Mouse (Mus musculus) intestine, embryonic 16.5 days (tissue): ENCODE results near the gene Fkbp4. TPM values are rescaled to one million over a fixed set of nuclear protein-coding genes. Genes with fewer than 3 reads are reported as not detected.
"Not testable (repeated sequence)": the region's sequence is repeated elsewhere in the genome, so short reads cannot be mapped to it uniquely, and the experiment has no call there.

ENCODE experiments used
- ATAC-seq: fragments of 200-750 bp; cut with Nextera tagmentation; 2 replicates; pipeline ENCODE4 v1.8.0; 2017; ENCODE audit warnings: moderate TSS enrichment, moderate library complexity
- H3K27ac ChIP-seq: fragments of 300-500 bp; sonication (generic); 2 replicates; pipeline ENCODE4 v1.5.1; 2014; ENCODE audit warnings: mild to moderate bottlenecking, low read length
- H3K27me3 ChIP-seq: fragments of 300-500 bp; sonication (generic); replicated peaks from 2 replicates; pipeline ENCODE4 v1.6.1; 2014; ENCODE audit warnings: low read length, control low read depth, mixed read lengths; ENCODE audit not compliant: control insufficient read depth, insufficient read depth
- H3K36me3 ChIP-seq: fragments of 300-500 bp; sonication (generic); 2 replicates; pipeline ENCODE4 v1.6.1; 2014; ENCODE audit warnings: low read length, control low read depth; ENCODE audit not compliant: control insufficient read depth, insufficient read depth
- H3K4me1 ChIP-seq: fragments of 300-500 bp; sonication (generic); 2 replicates; pipeline ENCODE4 v1.6.1; 2014; ENCODE audit warnings: low read length, control low read depth, mixed read lengths; ENCODE audit not compliant: control insufficient read depth, insufficient read depth
- H3K4me2 ChIP-seq: fragments of 300-500 bp; sonication (generic); 2 replicates; pipeline ENCODE4 v1.6.1; 2014; ENCODE audit warnings: low read depth, low read length, control low read depth
- H3K4me3 ChIP-seq: fragments of 300-500 bp; sonication (generic); 2 replicates; pipeline ENCODE4 v1.5.1; 2014; ENCODE audit warnings: mild to moderate bottlenecking, low read length
- H3K9ac ChIP-seq: fragments of 300-500 bp; sonication (generic); 2 replicates; pipeline ENCODE4 v1.6.1; 2014; ENCODE audit warnings: low read depth, low read length
- H3K9me3 ChIP-seq: fragments of 300-500 bp; sonication (generic); 2 replicates; pipeline ENCODE4 v1.6.1; 2016; ENCODE audit warnings: low read length, control low read depth; ENCODE audit not compliant: control insufficient read depth
- WGBS: fragments of 180-500 bp; shearing (Covaris S2); extraction: QIAGEN DNeasy Blood & Tissue Kit; methylation state at CpG from one replicate; pipeline ENCODE4 v1.1.7; 2014; 5-methylcytosine and 5-hydroxymethylcytosine counted together
- polyA plus RNA-seq: library from polyadenylated mRNA; unstranded; fragments of >200 nt; fragmentation: Nextera tagmentation; extraction: Ambion mirVana; gene quantifications from 2 replicates; pipeline ENCODE4 v1.2.1, GENCODE M21; 2015

Gene Fkbp4
- polyA plus RNA-seq, 1 experiment from 2014 or later: 516 TPM

GRCm38 (mm10) chr6:128383752-128384151 lies 54.7 kb downstream of the Fkbp4 start:
- 78% methylated on average over 7 of the region's 7 CpGs for WGBS

GRCm38 (mm10) chr6:128381254-128381653 lies 57.2 kb downstream of the Fkbp4 start:
- Histone ChIP-seq H3K4me2 (no peak overlapping the region), H3K27ac (no peak overlapping the region), H3K4me3 (no peak overlapping the region), H3K27me3 (no peaks in the 10 kb centered on the region), H3K9me3 (no peaks in the 10 kb centered on the region), H3K9ac (no peak overlapping the region), H3K4me1 (no peaks in the 10 kb centered on the region), H3K36me3 (no peaks in the 10 kb centered on the region)
- no peak for ATAC-seq
- WGBS: 65% methylated on average over 3 of the region's 3 CpGs

More at GRCm38 (mm10) chr6:128383752-128384151, 54.7 kb downstream of the Fkbp4 start:
- Histone ChIP-seq H3K4me2 (no peak overlapping the region), H3K4me3 (no peak overlapping the region), H3K27ac (no peak overlapping the region), H3K4me1 (peaks cover under 1% of the 10 kb centered on the region; the same call in 1 of the 2 replicates), H3K9ac (no peak overlapping the region), H3K9me3 (no peaks in the 10 kb centered on the region), H3K36me3 (no peaks in the 10 kb centered on the region), H3K27me3 (no peaks in the 10 kb centered on the region)
- ATAC-seq: no peak

- H3K9ac ChIP-seq, H3K27me3 ChIP-seq, ATAC-seq, H3K9me3 ChIP-seq, H3K36me3 ChIP-seq, H3K27ac ChIP-seq, H3K4me3 ChIP-seq, H3K4me2 ChIP-seq, H3K4me1 ChIP-seq: not testable (repeated sequence)
- 69% methylated on average over 1 of the region's 1 CpGs for WGBS
These were observed 57.8 kb downstream of the Fkbp4 start for GRCm38 (mm10) chr6:128380594-128381167.

Other genes starting within 250 kb of the Fkbp4 start
- gene Tead4, start 137.9 kb downstream of the Fkbp4 start, polyA plus RNA-seq: 2.1 and 2.3 TPM in 2 replicates
- 10.1 and 11.3 TPM in 2 replicates for gene Tulp3, start 82.8 kb downstream of the Fkbp4 start, polyA plus RNA-seq
- gene Rhno1, start 75.8 kb downstream of the Fkbp4 start, polyA plus RNA-seq: 85.9 and 95.7 TPM in 2 replicates
- 21.2 and 21.8 TPM in 2 replicates for gene Foxm1, start 75.7 kb downstream of the Fkbp4 start, polyA plus RNA-seq
- gene Tex52, start 63.2 kb downstream of the Fkbp4 start, polyA plus RNA-seq: 0.22 TPM in 1 of 2 replicates, not detected in the other
- not detected in 2 replicates for gene Gm44596, start 63.2 kb downstream of the Fkbp4 start, polyA plus RNA-seq
- 5.3 and 5.7 TPM in 2 replicates for gene Nrip2, start 39.4 kb downstream of the Fkbp4 start, polyA plus RNA-seq
- 26.1 and 26.6 TPM in 2 replicates for gene Itfg2, start 13.7 kb downstream of the Fkbp4 start, polyA plus RNA-seq
- gene Pzp, start 88.0 kb upstream of the Fkbp4 start, polyA plus RNA-seq: 2.2 and 4.8 TPM in 2 replicates
- gene A2ml1, start 142.9 kb upstream of the Fkbp4 start, polyA plus RNA-seq: 2.5 and 3.1 TPM in 2 replicates
- gene Klrb1a, start 184.9 kb upstream of the Fkbp4 start, polyA plus RNA-seq: not detected in 2 replicates
- 26.4 and 41.6 TPM in 2 replicates for gene Clec2h, start 223.7 kb upstream of the Fkbp4 start, polyA plus RNA-seq